Mouse (Mus musculus): ENCODE measurements at regions not wholly inside any gene's neighbourhood (a gene's known extent, or its start where the extent isn't known, plus 50 kb on each side); places are given as distances from the start of the nearest gene placed in this dataset.

- TF ChIP-seq POLR2A (IDR thresholded peaks at IDR 0.05; ENCODE audit: insufficient read depth, low read depth, low read length), result no peak
- TF ChIP-seq CTCF (IDR thresholded peaks at IDR 0.05), result no peak
Observed at GRCm38 (mm10) chr2:160186106-160186505, 147.9 kb downstream of the Gm826 start.

All from heart, adult 2 months (tissue).